14 mouse cellular contexts compared by ENCODE assay signal in the genomic region with DNA sequence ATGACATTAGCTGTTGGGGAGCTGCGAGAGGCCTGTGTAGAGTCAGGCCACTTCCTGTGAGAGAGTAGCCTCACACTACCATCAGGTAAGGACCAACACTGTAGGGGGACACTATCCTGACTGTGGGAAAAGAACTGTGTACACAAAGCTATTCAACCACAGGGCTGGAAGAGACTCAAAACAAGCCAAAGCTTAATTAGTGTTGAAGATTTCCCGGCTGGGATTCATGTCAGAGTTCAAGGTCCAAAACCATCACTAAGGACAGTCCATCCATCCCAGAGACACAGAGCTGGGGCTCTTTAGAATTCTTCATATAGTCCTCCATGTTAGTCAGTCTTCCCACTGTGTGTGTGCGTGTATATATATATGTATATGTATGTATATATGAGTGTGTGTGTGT.
"Had no signal": no experiment of that assay in that cellular context is flagged by ENCODE, and none has a peak within 500 bp of the region (broad histone marks: within the 10 kb centered on the region; RNA-seq: fewer than 3 reads in every experiment).

No protein-coding gene starts in this region.

- H3K36me3 ChIP-seq: liver, embryonic 12.5 days; lung, embryonic 15.5 days; midbrain, embryonic 15.5 days; neural tube, embryonic 13.5 days had no signal

- H3K4me1 ChIP-seq: liver, embryonic 12.5 days; megakaryocyte, embryonic 14.5 days; midbrain, embryonic 15.5 days had no signal

- DNase-seq: lung, postnatal 14 days; thymus, adult 18-20 months; thymus, postnatal 25 days had no signal

- H3K27ac ChIP-seq: liver, embryonic 12.5 days; lung, embryonic 15.5 days; macrophage; midbrain, embryonic 15.5 days; neural tube, embryonic 13.5 days; stomach, postnatal 0 days had no signal

- H3K9ac ChIP-seq: liver, embryonic 12.5 days; lung, embryonic 15.5 days; midbrain, embryonic 15.5 days; neural tube, embryonic 13.5 days had no signal

- H3K4me3 ChIP-seq: liver, embryonic 12.5 days; lung, embryonic 15.5 days; megakaryocyte, embryonic 14.5 days; midbrain, embryonic 15.5 days; neural tube, embryonic 13.5 days had no signal

- H3K9me3 ChIP-seq: liver, embryonic 12.5 days; lung, embryonic 15.5 days; megakaryocyte, embryonic 14.5 days; midbrain, embryonic 15.5 days; neural tube, embryonic 13.5 days had no signal

- H3K4me2 ChIP-seq: liver, embryonic 12.5 days; lung, embryonic 15.5 days; midbrain, embryonic 11.5 days; midbrain, embryonic 15.5 days; neural tube, embryonic 13.5 days had no signal

- H3K27me3 ChIP-seq: liver, embryonic 12.5 days; lung, embryonic 15.5 days; megakaryocyte, embryonic 14.5 days; midbrain, embryonic 15.5 days; neural tube, embryonic 13.5 days had no signal

- ATAC-seq: hindbrain, embryonic 16.5 days; inflammation-experienced regulatory T-cells, adult 6 months; intestine, postnatal 0 days; liver, embryonic 12.5 days; midbrain, embryonic 15.5 days had no signal
